Mouse (Mus musculus) bone marrow macrophage, adult 2 months (primary cell): Measurements from ENCODE around the gene Stk39. TPM values are rescaled to one million over a fixed set of nuclear protein-coding genes. Genes with fewer than 3 reads are reported as not detected.

ENCODE experiments used
- H3K27ac ChIP-seq: 2 replicates; pipeline ENCODE4 v1.5.1; 2012; ENCODE audit warnings: low read depth, low read length; ENCODE audit not compliant: insufficient read depth
- H3K4me1 ChIP-seq: 2 replicates; pipeline ENCODE4 v1.6.1; 2012; ENCODE audit warnings: low read length; ENCODE audit not compliant: control insufficient read depth, insufficient read depth
- H3K4me3 ChIP-seq: 2 replicates; pipeline ENCODE4 v1.5.1; 2012; ENCODE audit warnings: mild to moderate bottlenecking, low read length, moderate library complexity; ENCODE audit not compliant: insufficient read depth
- CTCF ChIP-seq: IDR thresholded peaks from 2 replicates; pipeline ENCODE4 v1.5.1; 2012; ENCODE audit warnings: low read depth, mild to moderate bottlenecking, low read length, moderate library complexity
- POLR2A ChIP-seq: IDR thresholded peaks from 2 replicates; pipeline ENCODE4 v1.6.1; 2012; ENCODE audit warnings: mild to moderate bottlenecking, low read depth, low read length, borderline replicate concordance
- polyA plus RNA-seq: library from polyadenylated mRNA; stranded (reverse); fragments of >200 nt; gene quantifications from 2 replicates; pipeline ENCODE4 v1.2.4, GENCODE M21; 2012; ENCODE audit not compliant: missing spikeins, insufficient read depth, insufficient read length

Gene Stk39
- polyA plus RNA-seq, 1 experiment, result 0.46 TPM

- H3K27ac ChIP-seq, result no peak overlapping the region
- H3K4me1 ChIP-seq, result no peaks in the 10 kb centered on the region
- TF ChIP-seq POLR2A (no peak), CTCF (no peak)
- H3K4me3 ChIP-seq, result no peak overlapping the region
These were observed 64.7 kb downstream of the Stk39 start for GRCm38 (mm10) chr2:68407179-68407950.

GRCm38 (mm10) chr2:68406571-68407074 lies 65.4 kb downstream of the Stk39 start:
- no peak for TF ChIP-seq POLR2A
- no peak for TF ChIP-seq CTCF

GRCm38 (mm10) chr2:68405163-68405715 lies 66.8 kb downstream of the Stk39 start:
- no peaks in the 10 kb centered on the region for H3K4me1 ChIP-seq
- no peak for TF ChIP-seq POLR2A
- TF ChIP-seq CTCF, result no peak
- no peak overlapping the region for H3K27ac ChIP-seq
- no peak overlapping the region for H3K4me3 ChIP-seq

More at GRCm38 (mm10) chr2:68406571-68407074, 65.4 kb downstream of the Stk39 start:
- no peak overlapping the region for H3K27ac ChIP-seq
- H3K4me3 ChIP-seq, result no peak overlapping the region
- H3K4me1 ChIP-seq, result no peaks in the 10 kb centered on the region

- Histone ChIP-seq H3K4me3 (no peak overlapping the region), H3K27ac (no peak overlapping the region), H3K4me1 (no peaks in the 10 kb centered on the region)
- TF ChIP-seq CTCF (no peak), POLR2A (no peak)
These were observed 67.5 kb downstream of the Stk39 start for GRCm38 (mm10) chr2:68404274-68405162.

- H3K27ac ChIP-seq, result no peak overlapping the region
- no peak overlapping the region for H3K4me3 ChIP-seq
- TF ChIP-seq CTCF (no peak), POLR2A (no peak)
- H3K4me1 ChIP-seq, result no peaks in the 10 kb centered on the region
These were observed 78.2 kb downstream of the Stk39 start for GRCm38 (mm10) chr2:68393611-68394549.

- TF ChIP-seq POLR2A (no peak), CTCF (no peak)
- H3K4me1 ChIP-seq, result no peaks in the 10 kb centered on the region
- H3K27ac ChIP-seq, result no peak overlapping the region
- H3K4me3 ChIP-seq, result no peak overlapping the region
These were observed 84.1 kb downstream of the Stk39 start for GRCm38 (mm10) chr2:68387824-68388582.

- Histone ChIP-seq H3K4me3 (no peak overlapping the region), H3K27ac (no peak overlapping the region), H3K4me1 (no peaks in the 10 kb centered on the region)
- TF ChIP-seq POLR2A, result no peak
These were observed 85.7 kb downstream of the Stk39 start for GRCm38 (mm10) chr2:68386313-68386863.

GRCm38 (mm10) chr2:68385654-68386312 lies 86.3 kb downstream of the Stk39 start:
- Histone ChIP-seq H3K4me1 (no peaks in the 10 kb centered on the region), H3K4me3 (no peak overlapping the region), H3K27ac (no peak overlapping the region)
- TF ChIP-seq CTCF (no peak), POLR2A (no peak)
